Mouse (Mus musculus): ENCODE data around the gene Mgat3. TPM values are rescaled to one million over a fixed set of nuclear protein-coding genes. Genes with fewer than 3 reads are reported as not detected.

Mgat3 gene
- polyA plus RNA-seq, 1 experiment = not detected

DNA sequence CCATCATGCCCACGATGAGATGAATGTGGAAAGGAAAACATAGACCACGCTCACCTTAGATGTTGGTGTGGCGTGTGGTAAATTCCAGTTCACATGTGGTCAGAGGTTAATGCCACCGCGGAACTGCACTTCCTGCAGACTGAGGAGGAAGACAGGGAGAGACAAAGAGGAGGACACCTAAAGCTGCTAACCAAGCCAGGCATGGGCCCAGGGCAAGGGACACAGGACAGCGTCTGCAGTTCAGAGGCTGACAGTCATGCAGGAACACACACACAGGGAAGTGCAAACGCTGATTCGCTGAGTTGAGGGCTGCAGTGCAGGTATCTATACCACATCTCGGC is 42.9 kb downstream of the Mgat3 start:
- Histone ChIP-seq H3K27ac (ENCODE audit: insufficient read depth, low read depth, low read length) (no peak overlapping the region), H3K4me3 (ENCODE audit: insufficient read depth, low read length) (no peak overlapping the region), H3K4me1 (ENCODE audit: control insufficient read depth, insufficient read depth, low read length) (peaks cover 34% of the 10 kb centered on the region)
- TF ChIP-seq POLR2A (IDR thresholded peaks at IDR 0.05; ENCODE audit: borderline replicate concordance, low read depth, low read length) (no peak), CTCF (IDR thresholded peaks at IDR 0.05; ENCODE audit: low read depth, low read length) (no peak)

DNA sequence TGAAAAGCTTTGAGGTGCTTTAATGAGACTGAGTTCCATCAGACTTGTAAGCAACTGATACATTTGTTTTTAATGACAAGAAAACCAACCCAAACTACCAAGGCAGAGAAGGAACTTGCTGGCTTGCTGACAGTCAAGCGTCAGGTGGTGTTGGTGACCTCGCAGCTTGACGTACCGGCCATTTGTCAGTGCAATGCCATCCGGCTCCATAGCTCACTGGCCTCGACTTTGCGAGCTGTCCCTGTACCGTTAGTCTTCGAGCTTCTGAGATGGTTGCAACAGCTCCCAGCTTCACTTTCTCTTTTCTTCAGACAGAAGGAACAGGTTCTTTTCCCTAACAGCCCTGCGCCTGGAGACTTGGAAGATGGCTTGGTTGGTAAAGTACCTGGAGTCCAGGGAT is 44.0 kb downstream of the Mgat3 start:
- TF ChIP-seq POLR2A (IDR thresholded peaks at IDR 0.05; ENCODE audit: borderline replicate concordance, low read depth, low read length) = no peak
- TF ChIP-seq CTCF (IDR thresholded peaks at IDR 0.05; ENCODE audit: low read depth, low read length) = no peak
- no peak overlapping the region for H3K4me3 ChIP-seq (ENCODE audit: insufficient read depth, low read length)
- H3K27ac ChIP-seq (ENCODE audit: insufficient read depth, low read depth, low read length) = peak overlapping the region; percentile 34; the same call in 1 of the 2 replicates
- H3K4me1 ChIP-seq (ENCODE audit: control insufficient read depth, insufficient read depth, low read length) = peaks cover 35% of the 10 kb centered on the region

DNA sequence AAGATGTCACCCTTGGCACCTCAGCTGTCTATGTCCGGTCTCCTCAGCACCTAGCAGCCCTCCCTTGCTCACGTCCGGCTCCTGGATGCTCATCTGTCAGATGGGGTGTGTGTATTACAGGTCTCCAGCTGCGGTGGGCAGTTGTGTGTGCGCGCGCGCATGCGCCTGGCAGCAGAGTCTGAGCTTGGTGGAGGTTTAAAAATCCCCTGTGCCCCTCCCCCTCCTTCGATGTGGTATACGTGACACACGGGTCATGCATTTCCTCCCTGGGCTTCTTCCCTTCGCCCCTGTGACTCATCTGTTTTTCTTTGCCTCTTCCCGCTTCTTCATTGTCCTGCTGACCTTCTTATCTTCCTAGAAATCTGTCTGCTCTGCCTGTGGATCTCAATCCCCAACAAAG is 45.7 kb downstream of the Mgat3 start:
- Histone ChIP-seq H3K4me1 (ENCODE audit: control insufficient read depth, insufficient read depth, low read length) (peaks cover 51% of the 10 kb centered on the region), H3K4me3 (ENCODE audit: insufficient read depth, low read length) (peak overlapping the region; percentile 73), H3K27ac (ENCODE audit: insufficient read depth, low read depth, low read length) (peak overlapping the region; percentile 96)
- TF ChIP-seq POLR2A (IDR thresholded peaks at IDR 0.05; ENCODE audit: borderline replicate concordance, low read depth, low read length) = no peak
- TF ChIP-seq CTCF (IDR thresholded peaks at IDR 0.05; ENCODE audit: low read depth, low read length) = no peak

DNA sequence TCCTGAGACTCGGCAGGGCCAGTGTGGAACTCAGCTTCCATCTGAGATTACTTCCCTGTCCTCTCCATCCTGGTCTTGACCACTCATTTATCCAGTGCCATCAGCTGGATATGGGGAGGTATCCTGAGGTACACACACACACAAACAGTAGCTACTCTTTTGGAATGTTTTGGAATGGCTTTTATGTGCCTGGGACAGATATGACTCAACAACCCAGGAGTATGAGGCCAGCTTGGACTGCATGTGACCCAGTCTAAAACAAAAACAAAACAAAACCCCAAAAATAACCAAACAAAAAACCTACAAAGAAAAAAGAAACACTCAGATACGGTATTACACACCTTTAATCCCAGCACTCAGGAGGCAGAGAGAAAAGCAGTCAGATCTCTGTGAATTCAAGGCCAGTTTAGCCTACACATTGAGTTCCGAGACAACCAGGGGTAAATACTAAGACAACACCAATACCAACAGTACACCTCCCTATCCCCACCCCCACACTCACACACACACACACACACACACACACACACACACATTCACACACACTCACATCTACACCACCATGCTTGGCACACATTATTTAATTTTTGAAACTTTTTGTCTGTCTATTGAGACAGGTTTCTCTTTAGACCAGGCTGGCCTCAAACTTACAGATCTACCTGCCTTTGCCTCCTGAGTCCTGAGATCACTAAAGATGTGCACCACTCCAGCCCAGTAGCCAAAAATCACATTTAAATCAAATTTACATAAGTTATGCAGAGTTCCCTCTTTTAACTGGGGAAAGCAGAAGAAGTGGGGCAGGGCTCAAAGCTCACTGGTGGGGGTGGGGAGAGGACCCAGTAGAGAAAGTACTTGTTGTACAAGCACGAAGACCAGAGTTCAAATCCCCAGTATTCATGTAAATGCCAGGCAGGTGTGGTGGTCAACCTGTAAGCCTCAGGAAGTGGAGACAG is 46.5 kb downstream of the Mgat3 start:
- H3K4me3 ChIP-seq (ENCODE audit: insufficient read depth, low read length) = peak overlapping the region; percentile 73
- TF ChIP-seq POLR2A (IDR thresholded peaks at IDR 0.05; ENCODE audit: borderline replicate concordance, low read depth, low read length) = no peak
- no peak for TF ChIP-seq CTCF (IDR thresholded peaks at IDR 0.05; ENCODE audit: low read depth, low read length)
- H3K27ac ChIP-seq (ENCODE audit: insufficient read depth, low read depth, low read length) = peak overlapping the region; percentile 96

DNA sequence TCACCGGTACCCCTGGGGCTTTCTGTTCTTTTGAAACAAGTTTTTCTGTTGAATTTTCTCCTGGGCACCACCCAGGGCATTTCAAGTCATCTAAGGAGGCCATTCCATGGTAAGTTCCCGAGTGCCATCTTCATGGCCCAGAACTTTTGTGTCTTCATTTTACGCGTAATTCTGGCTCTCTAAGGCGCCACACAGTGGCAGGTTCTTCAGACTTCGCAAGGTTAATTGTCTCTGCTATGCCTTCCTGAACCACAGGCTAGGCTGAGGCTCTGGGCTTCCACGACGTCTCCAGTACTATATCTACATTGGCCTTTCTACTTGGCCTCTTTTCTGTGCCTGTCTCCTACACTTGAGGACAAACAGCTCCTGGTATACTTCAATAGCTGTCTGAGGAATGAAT is 47.5 kb downstream of the Mgat3 start:
- H3K4me3 ChIP-seq (ENCODE audit: insufficient read depth, low read length) = no peak overlapping the region
- no peak overlapping the region for H3K27ac ChIP-seq (ENCODE audit: insufficient read depth, low read depth, low read length)
- peaks cover 51% of the 10 kb centered on the region for H3K4me1 ChIP-seq (ENCODE audit: control insufficient read depth, insufficient read depth, low read length)
- TF ChIP-seq POLR2A (IDR thresholded peaks at IDR 0.05; ENCODE audit: borderline replicate concordance, low read depth, low read length) (no peak), CTCF (IDR thresholded peaks at IDR 0.05; ENCODE audit: low read depth, low read length) (no peak)

More for the DNA sequence above, 46.5 kb downstream of the Mgat3 start:
- H3K4me1 ChIP-seq (ENCODE audit: control insufficient read depth, insufficient read depth, low read length) = peaks cover 51% of the 10 kb centered on the region

DNA sequence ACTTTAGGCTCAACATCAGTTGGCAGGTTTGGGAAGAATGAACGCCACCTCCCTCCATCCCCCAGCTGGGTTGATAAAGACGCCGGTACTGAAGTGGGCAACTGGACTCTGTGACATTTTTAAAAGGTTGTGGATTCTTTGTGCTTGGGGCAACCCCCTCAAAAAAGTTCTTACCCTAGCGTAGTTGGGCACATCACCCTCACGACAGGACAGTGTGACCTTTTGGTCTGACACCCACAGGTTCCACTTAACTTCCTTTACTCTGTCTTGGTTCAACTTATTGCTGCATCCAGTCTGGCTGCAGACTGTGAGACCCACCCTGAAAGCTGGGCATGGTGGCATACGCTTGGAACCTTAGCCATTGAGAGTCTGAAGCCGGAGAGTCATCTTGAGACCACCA is 50.2 kb downstream of the Mgat3 start:
- H3K4me1 ChIP-seq (ENCODE audit: control insufficient read depth, insufficient read depth, low read length) = peaks cover 28% of the 10 kb centered on the region
- TF ChIP-seq CTCF (IDR thresholded peaks at IDR 0.05; ENCODE audit: low read depth, low read length) (no peak), POLR2A (IDR thresholded peaks at IDR 0.05; ENCODE audit: borderline replicate concordance, low read depth, low read length) (no peak)
- no peak overlapping the region for H3K27ac ChIP-seq (ENCODE audit: insufficient read depth, low read depth, low read length)
- H3K4me3 ChIP-seq (ENCODE audit: insufficient read depth, low read length) = no peak overlapping the region

DNA sequence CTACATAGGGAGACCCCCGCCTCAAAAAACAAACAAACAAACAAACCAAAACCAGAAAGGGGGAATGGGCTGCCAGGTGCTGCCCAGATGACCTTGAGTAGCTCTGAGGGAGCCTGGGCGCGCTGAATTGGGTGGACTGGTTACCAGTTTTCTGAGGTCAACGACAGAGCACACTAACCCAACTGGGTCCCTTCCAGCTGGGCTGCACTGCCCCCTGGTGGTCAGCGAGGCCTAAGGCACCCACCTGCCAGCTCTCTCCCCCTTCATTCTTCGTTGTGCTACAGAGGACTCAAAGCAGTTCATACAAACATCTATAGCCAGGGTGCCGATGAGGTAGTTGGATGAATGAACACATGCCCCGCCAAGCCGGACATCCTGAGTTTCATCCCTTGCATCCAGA is 51.7 kb downstream of the Mgat3 start:
- Histone ChIP-seq H3K4me1 (ENCODE audit: control insufficient read depth, insufficient read depth, low read length) (peaks cover 20% of the 10 kb centered on the region), H3K4me3 (ENCODE audit: insufficient read depth, low read length) (no peak overlapping the region), H3K27ac (ENCODE audit: insufficient read depth, low read depth, low read length) (no peak overlapping the region)
- TF ChIP-seq POLR2A (IDR thresholded peaks at IDR 0.05; ENCODE audit: borderline replicate concordance, low read depth, low read length) = no peak
- TF ChIP-seq CTCF (IDR thresholded peaks at IDR 0.05; ENCODE audit: low read depth, low read length) = peak; percentile 94

DNA sequence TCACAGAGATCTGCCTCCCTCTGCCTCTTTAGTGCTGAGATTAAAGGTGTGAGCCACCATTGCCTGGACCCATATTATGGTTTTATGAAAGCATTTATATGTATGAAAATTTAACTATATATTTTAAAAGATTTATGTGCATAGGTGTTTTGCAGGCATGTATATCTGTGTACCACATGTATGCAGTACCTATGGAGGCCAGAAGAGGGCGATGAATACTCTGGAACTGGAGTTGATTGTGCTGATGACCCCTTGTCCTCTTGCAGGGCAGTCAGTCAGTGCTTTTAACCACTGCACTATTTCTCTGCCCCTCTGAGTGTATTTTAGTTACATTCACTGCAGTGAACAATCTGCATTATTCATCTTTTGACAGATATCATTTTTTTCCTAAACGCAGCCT is 52.3 kb downstream of the Mgat3 start:
- Histone ChIP-seq H3K4me1 (ENCODE audit: control insufficient read depth, insufficient read depth, low read length) (peaks cover 16% of the 10 kb centered on the region), H3K27ac (ENCODE audit: insufficient read depth, low read depth, low read length) (no peak overlapping the region), H3K4me3 (ENCODE audit: insufficient read depth, low read length) (no peak overlapping the region)
- TF ChIP-seq CTCF (IDR thresholded peaks at IDR 0.05; ENCODE audit: low read depth, low read length) = no peak
- TF ChIP-seq POLR2A (IDR thresholded peaks at IDR 0.05; ENCODE audit: borderline replicate concordance, low read depth, low read length) = no peak

DNA sequence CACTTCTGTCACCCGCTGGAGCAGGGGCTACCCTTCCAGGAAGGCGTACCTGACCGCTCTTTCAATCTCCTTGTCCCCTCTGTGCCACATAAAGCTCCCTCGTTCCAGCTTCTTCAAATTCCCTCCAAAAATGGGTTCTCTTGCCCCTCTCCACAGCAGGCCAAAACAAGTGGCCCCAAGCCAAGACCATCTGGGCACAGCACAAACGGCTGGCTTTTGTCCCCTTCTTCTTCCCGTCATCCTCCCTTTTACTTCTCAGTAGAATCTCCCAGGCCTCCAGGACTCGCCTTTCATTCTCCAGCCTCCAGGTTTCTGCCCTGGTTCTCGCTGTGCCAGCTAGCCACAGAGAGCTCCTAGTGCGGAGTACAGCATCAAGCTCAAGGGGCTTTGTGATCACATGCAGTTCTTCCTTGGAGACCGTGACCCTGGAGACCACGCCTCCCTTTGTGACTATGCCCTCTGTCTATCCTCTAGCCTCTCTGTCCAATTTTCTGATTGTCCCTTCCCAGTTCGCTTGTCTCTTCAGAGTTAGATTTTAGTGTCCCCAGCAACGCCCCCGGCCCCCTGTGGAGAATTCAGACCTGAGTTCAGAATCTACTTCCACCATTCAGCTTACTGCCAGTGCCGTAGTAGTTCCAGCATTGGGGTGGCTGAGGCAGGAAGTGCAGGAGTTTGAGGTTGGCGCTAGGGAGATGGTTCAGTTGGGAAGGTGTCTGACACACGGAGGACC is 54.7 kb downstream of the Mgat3 start:
- H3K4me3 ChIP-seq (ENCODE audit: insufficient read depth, low read length) = no peak overlapping the region
- no peak overlapping the region for H3K27ac ChIP-seq (ENCODE audit: insufficient read depth, low read depth, low read length)
- TF ChIP-seq POLR2A (IDR thresholded peaks at IDR 0.05; ENCODE audit: borderline replicate concordance, low read depth, low read length) = no peak
- no peak for TF ChIP-seq CTCF (IDR thresholded peaks at IDR 0.05; ENCODE audit: low read depth, low read length)
- peaks cover 11% of the 10 kb centered on the region for H3K4me1 ChIP-seq (ENCODE audit: control insufficient read depth, insufficient read depth, low read length)

DNA sequence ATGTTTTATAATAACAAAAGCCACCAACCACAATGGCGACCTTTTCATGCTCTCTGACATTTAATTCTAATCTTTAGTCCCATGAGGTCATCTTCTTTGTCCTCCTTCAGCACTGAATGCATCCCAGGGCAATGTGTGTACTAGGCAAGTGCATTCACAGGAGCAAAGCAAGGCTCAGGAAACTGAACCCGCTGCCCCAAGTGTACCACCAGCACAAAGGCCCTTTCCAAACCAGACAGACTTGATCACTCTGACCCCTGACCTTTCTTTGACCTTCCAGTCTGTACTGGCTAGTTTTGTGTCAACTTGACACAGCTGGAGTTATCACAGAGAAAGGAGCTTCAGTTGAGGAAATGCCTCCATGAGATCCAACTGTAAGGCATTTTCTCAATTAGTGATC is 58.8 kb downstream of the Mgat3 start:
- H3K4me3 ChIP-seq (ENCODE audit: insufficient read depth, low read length) = no peak overlapping the region
- TF ChIP-seq CTCF (IDR thresholded peaks at IDR 0.05; ENCODE audit: low read depth, low read length) = no peak
- no peak for TF ChIP-seq POLR2A (IDR thresholded peaks at IDR 0.05; ENCODE audit: borderline replicate concordance, low read depth, low read length)
- peaks cover 6% of the 10 kb centered on the region for H3K4me1 ChIP-seq (ENCODE audit: control insufficient read depth, insufficient read depth, low read length)
- H3K27ac ChIP-seq (ENCODE audit: insufficient read depth, low read depth, low read length) = no peak overlapping the region
